Mouse (Mus musculus) MEL (cell line): ENCODE measurements at regions not wholly inside any gene's neighbourhood (a gene's known extent, or its start where the extent isn't known, plus 50 kb on each side); places are given as distances from the start of the nearest gene placed in this dataset.

Source experiments
- CTCF ChIP-seq, 3 experiments: IDR thresholded peaks in 2 of 3; conservative IDR thresholded peaks in 1 of 3; 2 replicates each; pipeline ENCODE4 v1.5.1; 2011 to 2012; ENCODE audit warnings: low read length in 3 of 3, low read depth in 2 of 3, mild to moderate bottlenecking in 2 of 3, improper control_type of control experiment in 1 of 3, inconsistent platforms in 1 of 3, mixed read lengths in 1 of 3, moderate library complexity in 1 of 3; ENCODE audit not compliant: control insufficient read depth in 1 of 3, insufficient read depth in 1 of 3, poor library complexity in 1 of 3, severe bottlenecking in 1 of 3
- EP300 ChIP-seq, 2 experiments: IDR thresholded peaks; 2 replicates each; pipeline ENCODE4 v1.6.1; 2011; ENCODE audit warnings: improper control_type of control experiment in 2 of 2, low read length in 2 of 2, low read depth in 1 of 2, mild to moderate bottlenecking in 1 of 2
- GABPA ChIP-seq: IDR thresholded peaks from 2 replicates; pipeline ENCODE4 v1.6.1; 2012; ENCODE audit warnings: low read depth, mild to moderate bottlenecking, inconsistent platforms, low read length, improper control_type of control experiment, moderate library complexity
- GATA1 ChIP-seq: IDR thresholded peaks from 2 replicates; pipeline ENCODE4 v1.6.1; 2011; ENCODE audit warnings: low read depth, low read length, improper control_type of control experiment
- HCFC1 ChIP-seq: IDR thresholded peaks from 2 replicates; pipeline ENCODE4 v1.6.1; 2012; ENCODE audit warnings: low read depth, mild to moderate bottlenecking, inconsistent platforms, low read length, improper control_type of control experiment, moderate library complexity
- JUND ChIP-seq: IDR thresholded peaks from 2 replicates; pipeline ENCODE4 v1.6.1; 2011; ENCODE audit warnings: low read depth, mild to moderate bottlenecking, improper control_type of control experiment, low read length
- MAX ChIP-seq: IDR thresholded peaks from 2 replicates; pipeline ENCODE4 v1.6.1; 2011; ENCODE audit warnings: low read length, improper control_type of control experiment
- MXI1 ChIP-seq: IDR thresholded peaks from 2 replicates; pipeline ENCODE4 v1.6.1; 2011; ENCODE audit warnings: mild to moderate bottlenecking, low read depth, low read length, improper control_type of control experiment
- MYC ChIP-seq: IDR thresholded peaks from 2 replicates; pipeline ENCODE4 v1.6.1; 2011; ENCODE audit warnings: low read depth, mild to moderate bottlenecking, low read length, improper control_type of control experiment, moderate library complexity
- POLR2A ChIP-seq, 2 experiments: IDR thresholded peaks; 2 replicates each; pipeline ENCODE4 v1.6.1; 2011 to 2012; ENCODE audit warnings: low read length in 2 of 2, mild to moderate bottlenecking in 2 of 2, control low read depth in 1 of 2, improper control_type of control experiment in 1 of 2, low read depth in 1 of 2, moderate library complexity in 1 of 2; ENCODE audit not compliant: control insufficient read depth in 1 of 2, insufficient read depth in 1 of 2, poor library complexity in 1 of 2
- POLR2AphosphoS2 ChIP-seq: IDR thresholded peaks from 2 replicates; pipeline ENCODE4 v1.6.1; 2011; ENCODE audit warnings: low read length, improper control_type of control experiment
- RCOR1 ChIP-seq: IDR thresholded peaks from 2 replicates; pipeline ENCODE4 v1.6.1; 2012; ENCODE audit warnings: low read depth, mild to moderate bottlenecking, inconsistent platforms, low read length, improper control_type of control experiment
- TCF12 ChIP-seq: IDR thresholded peaks from 2 replicates; pipeline ENCODE4 v1.6.1; 2014; ENCODE audit warnings: low read depth, mild to moderate bottlenecking, inconsistent platforms, low read length, improper control_type of control experiment, moderate library complexity
- USF2 ChIP-seq, 2 experiments: IDR thresholded peaks; 2 replicates each; pipeline ENCODE4 v1.6.1; 2011 to 2012; ENCODE audit warnings: improper control_type of control experiment in 2 of 2, low read length in 2 of 2, borderline replicate concordance in 1 of 2, inconsistent platforms in 1 of 2, low read depth in 1 of 2, mild to moderate bottlenecking in 1 of 2; ENCODE audit not compliant: insufficient read depth in 1 of 2

GRCm38 (mm10) chr1:159149721-159150120, 82.4 kb upstream of the Cop1 start:
- TF ChIP-seq EP300 (IDR thresholded peaks at IDR 0.05; ENCODE audit: low read depth in 1 of 2, low read length in 2 of 2) (no peak), CTCF (IDR thresholded peaks at IDR 0.05 in 2 of 3, conservative IDR thresholded peaks at IDR 0.05 in 1 of 3; ENCODE audit: control insufficient read depth in 1 of 3, insufficient read depth in 1 of 3, low read depth in 2 of 3, low read length in 3 of 3, poor library complexity in 1 of 3, severe bottlenecking in 1 of 3) (no peak), USF2 (IDR thresholded peaks at IDR 0.05; ENCODE audit: borderline replicate concordance in 1 of 2, insufficient read depth in 1 of 2, low read depth in 1 of 2, low read length in 2 of 2) (no peak), GATA1 (no peak), MXI1 (no peak), GABPA (no peak), HCFC1 (no peak), TCF12 (no peak), POLR2A (IDR thresholded peaks at IDR 0.05; ENCODE audit: control insufficient read depth in 1 of 2, insufficient read depth in 1 of 2, low read depth in 1 of 2, low read length in 2 of 2, poor library complexity in 1 of 2) (no peak), MAX (no peak), MYC (no peak), POLR2AphosphoS2 (no peak), JUND (no peak), RCOR1 (no peak)
